Comparison of ENCODE assay signal across 20 mouse cellular contexts in the genomic region with DNA sequence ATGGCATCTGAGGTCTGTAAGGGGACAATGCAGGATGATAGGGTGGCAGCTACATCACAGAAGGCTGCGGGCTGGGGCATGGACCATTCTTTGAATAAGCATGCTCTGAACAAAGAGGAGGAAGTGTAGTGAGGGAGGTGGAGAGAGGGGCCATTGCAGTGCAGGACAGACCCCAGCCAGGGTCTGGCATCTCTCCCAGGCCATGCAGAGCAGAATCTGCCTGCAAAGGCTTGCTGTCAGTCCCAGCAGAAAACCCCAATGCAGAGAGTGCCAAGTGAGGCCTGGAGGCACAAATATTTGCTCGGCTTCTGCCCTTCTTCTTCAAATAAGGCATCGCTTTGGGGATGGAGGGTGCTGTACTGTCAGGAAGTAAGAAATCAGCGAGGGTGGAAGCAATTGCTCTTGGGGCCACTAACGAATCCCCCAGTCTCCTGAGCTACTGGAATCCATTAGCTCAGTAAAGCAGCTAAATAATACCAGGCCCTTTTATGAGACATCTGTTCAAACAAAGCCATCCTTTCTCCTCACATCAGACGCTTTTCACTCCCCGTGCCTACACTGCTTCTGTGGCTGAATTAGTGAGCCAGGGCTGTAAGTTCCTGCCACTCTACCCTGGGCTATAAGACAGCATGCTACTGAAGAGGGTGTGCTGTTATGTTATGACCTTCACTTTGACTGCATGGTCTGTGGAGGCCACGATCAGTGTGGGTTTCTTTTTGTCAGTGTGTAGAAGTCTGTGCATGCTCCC. TPM values are rescaled to one million over a fixed set of nuclear protein-coding genes. Genes with fewer than 3 reads are reported as not detected.
DNase-seq lines count a peak whose midpoint lies in the region; ATAC-seq lines count a peak whose summit lies in the region.
"Had no signal": no experiment of that assay in that cellular context is flagged by ENCODE, and none has a peak within 500 bp of the region (broad histone marks: within the 10 kb centered on the region; RNA-seq: fewer than 3 reads in every experiment).

No protein-coding gene starts in this region.

- H3K4me3 ChIP-seq in forebrain, embryonic 10.5 days = no peak overlapping the region
- H3K4me3 ChIP-seq in forebrain, embryonic 14.5 days (ENCODE audit: low read depth, low read length) = no peak overlapping the region
- no peak overlapping the region for H3K4me3 ChIP-seq in hindbrain, embryonic 15.5 days
- H3K4me3 ChIP-seq in midbrain, embryonic 16.5 days (ENCODE audit: low read depth, low read length) = no peak overlapping the region
- H3K4me3 ChIP-seq: erythroblast, embryonic 14.5 days; gastrocnemius, adult 2 months; heart, adult 2 months; myocyte had no signal

- no peaks in the 10 kb centered on the region for H3K36me3 ChIP-seq in forebrain, embryonic 10.5 days (replicated peaks)
- H3K36me3 ChIP-seq in forebrain, embryonic 14.5 days (ENCODE audit: control insufficient read depth, insufficient read depth, low read length) = no peaks in the 10 kb centered on the region
- no peaks in the 10 kb centered on the region for H3K36me3 ChIP-seq in hindbrain, embryonic 15.5 days
- no peaks in the 10 kb centered on the region for H3K36me3 ChIP-seq in midbrain, embryonic 16.5 days (ENCODE audit: control insufficient read depth, insufficient read depth, low read length)
- H3K36me3 ChIP-seq: G1E had no signal

- WGBS in forebrain, embryonic 10.5 days = 35% methylated on average over 8 of the region's 8 CpGs
- 9% methylated on average over 8 of the region's 8 CpGs for WGBS in forebrain, embryonic 14.5 days
- WGBS in hindbrain, embryonic 15.5 days = 21% methylated on average over 8 of the region's 8 CpGs
- 21% methylated on average over 8 of the region's 8 CpGs for WGBS in midbrain, embryonic 16.5 days

- H3K4me2 ChIP-seq in forebrain, embryonic 14.5 days (ENCODE audit: low read length) = 0 out of 2 replicates have a peak overlapping the region, but pooled peaks have one; percentile 4
- no peak overlapping the region for H3K4me2 ChIP-seq in hindbrain, embryonic 15.5 days
- H3K4me2 ChIP-seq in midbrain, embryonic 16.5 days (ENCODE audit: low read length) = no peak overlapping the region

- peak; percentile 83 for ATAC-seq in forebrain, embryonic 14.5 days
- peak; percentile 68; the same call in 1 of the 2 replicates for ATAC-seq in hindbrain, embryonic 15.5 days (ENCODE audit: low FRiP score, low read depth)
- peak; percentile 41; the same call in 1 of the 2 replicates for ATAC-seq in midbrain, embryonic 16.5 days
- ATAC-seq: inflammation-experienced regulatory T-cells, adult 6 months had no signal

- peaks cover 32% of the 10 kb centered on the region for H3K27me3 ChIP-seq in forebrain, embryonic 10.5 days (ENCODE audit: poor library complexity, severe bottlenecking)
- no peaks in the 10 kb centered on the region for H3K27me3 ChIP-seq in forebrain, embryonic 14.5 days (replicated peaks; ENCODE audit: control insufficient read depth, insufficient read depth, low read length)
- H3K27me3 ChIP-seq in hindbrain, embryonic 15.5 days = no peaks in the 10 kb centered on the region
- no peaks in the 10 kb centered on the region for H3K27me3 ChIP-seq in midbrain, embryonic 16.5 days (ENCODE audit: control insufficient read depth, insufficient read depth, low read depth, low read length)

- H3K9ac ChIP-seq in forebrain, embryonic 14.5 days (ENCODE audit: low read length) = no peak overlapping the region
- H3K9ac ChIP-seq in hindbrain, embryonic 15.5 days = no peak overlapping the region
- peak overlapping the region; percentile 43; the same call in 1 of the 2 replicates for H3K9ac ChIP-seq in midbrain, embryonic 16.5 days (ENCODE audit: low read depth, low read length)

- H3K27ac ChIP-seq in forebrain, embryonic 10.5 days = peak overlapping the region; percentile 63
- peak overlapping the region; percentile 95 for H3K27ac ChIP-seq in forebrain, embryonic 14.5 days (ENCODE audit: low read depth, low read length)
- H3K27ac ChIP-seq in hindbrain, embryonic 15.5 days (replicated peaks) = peak overlapping the region; percentile 63
- H3K27ac ChIP-seq in midbrain, embryonic 16.5 days (ENCODE audit: low read length) = peak overlapping the region; percentile 14
- H3K27ac ChIP-seq: gastrocnemius, adult 2 months; heart, adult 2 months; kidney, postnatal 0 days had no signal

- no peak for DNase-seq in forebrain, embryonic 10.5 days (ENCODE audit: extremely low spot score, low spot score)
- DNase-seq in forebrain, embryonic 14.5 days (ENCODE audit: low spot score) = peak; percentile 83
- DNase-seq in thymus, postnatal 36 days = no peak
- no peak for DNase-seq in layer of hippocampus, adult 11-12 months (ENCODE audit: low spot score)
- no peak for DNase-seq in layer of hippocampus, adult 18-20 months (ENCODE audit: low spot score in 2 of 2)
- DNase-seq: adrenal gland, adult 2 months; cerebellum, adult 8-10 months; gastrocnemius, adult 2 months; heart, adult 2 months; liver; lung, adult 18-20 months; thymus, adult 18-20 months had no signal

- H3K9me3 ChIP-seq in forebrain, embryonic 10.5 days = no peaks in the 10 kb centered on the region
- no peaks in the 10 kb centered on the region for H3K9me3 ChIP-seq in forebrain, embryonic 14.5 days (replicated peaks; ENCODE audit: control insufficient read depth, low read length)
- H3K9me3 ChIP-seq in hindbrain, embryonic 15.5 days = no peaks in the 10 kb centered on the region
- no peaks in the 10 kb centered on the region for H3K9me3 ChIP-seq in midbrain, embryonic 16.5 days (replicated peaks; ENCODE audit: control insufficient read depth, low read length, poor library complexity, severe bottlenecking)

- peaks cover 30% of the 10 kb centered on the region for H3K4me1 ChIP-seq in forebrain, embryonic 10.5 days
- H3K4me1 ChIP-seq in forebrain, embryonic 14.5 days (ENCODE audit: control insufficient read depth, insufficient read depth, low read length) = peaks cover 25% of the 10 kb centered on the region
- peaks cover 25% of the 10 kb centered on the region for H3K4me1 ChIP-seq in hindbrain, embryonic 15.5 days (replicated peaks)
- peaks cover 11% of the 10 kb centered on the region for H3K4me1 ChIP-seq in midbrain, embryonic 16.5 days (ENCODE audit: control insufficient read depth, insufficient read depth, low read length)

RNA-seq across cellular contexts. Expression of a gene that starts 21.9 kb away (rescaled TPM):
- polyA plus RNA-seq in forebrain, embryonic 10.5 days (2016; fragmentation: Nextera tagmentation; extraction: Ambion mirVana) = 0.14 and 0.47 TPM in 2 replicates
- 4.6 and 6.4 TPM in 2 replicates for polyA plus RNA-seq in forebrain, embryonic 14.5 days (2014; fragmentation: Nextera tagmentation; extraction: Ambion mirVana)
- 11.6 and 13.2 TPM in 2 replicates for polyA plus RNA-seq in hindbrain, embryonic 15.5 days (2015; fragmentation: Nextera tagmentation; extraction: Ambion mirVana)
- polyA plus RNA-seq in midbrain, embryonic 16.5 days (2015; fragmentation: Nextera tagmentation; extraction: Ambion mirVana) = 8.2 and 8.6 TPM in 2 replicates
- total RNA-seq in layer of hippocampus, adult 18-20 months (2021) = 10 to 100 TPM; 71.2 to 76.5 TPM
- total RNA-seq: adrenal gland, adult 2 months; G1E; gastrocnemius, adult 2 months; heart, adult 2 months had no signal
- polyA plus RNA-seq: adrenal gland, adult 2 months; erythroblast, embryonic 14.5 days; G1E; heart, adult 2 months; heart, embryonic 16.5 days; inflammation-experienced regulatory T-cells, adult 6 months; kidney, postnatal 0 days; myocyte had no signal

RNA-seq across cellular contexts. Expression of a gene that starts 36.0 kb away (rescaled TPM):
- 14.1 and 17.0 TPM in 2 replicates for polyA plus RNA-seq in forebrain, embryonic 10.5 days (2016; fragmentation: Nextera tagmentation; extraction: Ambion mirVana)
- polyA plus RNA-seq in forebrain, embryonic 14.5 days (2014; fragmentation: Nextera tagmentation; extraction: Ambion mirVana) = 10.4 and 12.8 TPM in 2 replicates
- polyA plus RNA-seq in hindbrain, embryonic 15.5 days (2015; fragmentation: Nextera tagmentation; extraction: Ambion mirVana) = 12.0 and 13.1 TPM in 2 replicates
- 8.9 and 9.5 TPM in 2 replicates for polyA plus RNA-seq in midbrain, embryonic 16.5 days (2015; fragmentation: Nextera tagmentation; extraction: Ambion mirVana)
- 10 to 100 TPM; 10.3 to 12.7 TPM for total RNA-seq in layer of hippocampus, adult 18-20 months (2021)

Comparison
In these comparisons a context has a peak if more than half of its experiments do, and no peak if none do; other contexts are left out.
1. H3K27ac ChIP-seq: peak in every context shown above with its lines; median percentile 95 in forebrain, embryonic 14.5 days; 63 in forebrain, embryonic 10.5 days; 63 in hindbrain, embryonic 15.5 days; 14 in midbrain, embryonic 16.5 days.